Mouse (Mus musculus): ENCODE data around the gene Smpdl3a.
A peak's percentile ranks its signal among the peaks of the same experiment; 100 is the strongest.

The Smpdl3a gene

DNA sequence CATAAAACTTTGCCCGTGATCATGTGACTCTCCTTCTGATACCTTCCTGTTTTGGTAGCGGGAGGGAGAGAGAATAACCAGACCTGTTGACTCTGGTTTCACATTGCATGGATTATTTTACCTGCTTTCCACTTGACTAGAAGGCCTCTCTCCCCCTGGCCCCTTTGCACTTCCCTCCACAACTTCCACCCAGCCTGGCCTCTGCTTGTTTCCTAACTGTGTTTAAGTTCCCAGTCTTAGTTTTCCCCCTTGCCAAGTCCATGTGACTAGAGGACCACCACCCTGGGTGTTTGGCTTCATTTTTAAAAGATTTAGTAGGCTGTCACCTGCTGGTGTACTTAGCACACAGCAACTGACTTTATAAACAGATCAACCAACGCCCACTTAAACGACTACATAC, 1.9 kb downstream of the Smpdl3a start:
- H3K4me1 ChIP-seq (replicated peaks; ENCODE audit: low read depth, low read length), result peaks cover 10% of the 10 kb centered on the region
- TF ChIP-seq POU5F1 (IDR thresholded peaks at IDR 0.05; ENCODE audit: borderline replicate concordance, low read length), result no peak
- TF ChIP-seq CTCF (conservative IDR thresholded peaks at IDR 0.05; ENCODE audit: low read length), result peak; percentile 31

GRCm38 (mm10) chr10:57799486-57799885, 5.4 kb downstream of the Smpdl3a start:
- no peaks in the 10 kb centered on the region for H3K36me3 ChIP-seq (ENCODE audit: insufficient read depth, low read length)
- H3K4me3 ChIP-seq (replicated peaks; ENCODE audit: low read length), result no peak overlapping the region
- TF ChIP-seq NANOG (IDR thresholded peaks at IDR 0.05; ENCODE audit: borderline replicate concordance, low read length), result no peak
- no peak for TF ChIP-seq CTCF (conservative IDR thresholded peaks at IDR 0.05; ENCODE audit: low read length)
- no peak for TF ChIP-seq POU5F1 (IDR thresholded peaks at IDR 0.05; ENCODE audit: borderline replicate concordance, low read length)
- H3K27me3 ChIP-seq (ENCODE audit: insufficient read depth, low read length), result peaks cover 14% of the 10 kb centered on the region
- peaks cover 10% of the 10 kb centered on the region for H3K4me1 ChIP-seq (replicated peaks; ENCODE audit: low read depth, low read length)
- no peaks in the 10 kb centered on the region for H3K9me3 ChIP-seq (ENCODE audit: low read length)

More for the DNA sequence above, 1.9 kb downstream of the Smpdl3a start:
- H3K27me3 ChIP-seq (ENCODE audit: insufficient read depth, low read length), result peaks cover 22% of the 10 kb centered on the region
- no peak overlapping the region for H3K4me3 ChIP-seq (replicated peaks; ENCODE audit: low read length)
- no peaks in the 10 kb centered on the region for H3K36me3 ChIP-seq (ENCODE audit: insufficient read depth, low read length)
- 0 out of 2 replicates have a peak, but pooled peaks cover 5% of the 10 kb centered on the region for H3K9me3 ChIP-seq (ENCODE audit: low read length)

GRCm38 (mm10) chr10:57807754-57808153, 13.6 kb downstream of the Smpdl3a start:
- 0 out of 2 replicates have a peak, but pooled peaks cover 4% of the 10 kb centered on the region for H3K9me3 ChIP-seq (ENCODE audit: low read length)
- no peaks in the 10 kb centered on the region for H3K27me3 ChIP-seq (ENCODE audit: insufficient read depth, low read length)
- TF ChIP-seq CTCF (conservative IDR thresholded peaks at IDR 0.05; ENCODE audit: low read length), result no peak
- TF ChIP-seq NANOG (IDR thresholded peaks at IDR 0.05; ENCODE audit: borderline replicate concordance, low read length), result no peak
- no peak for TF ChIP-seq POU5F1 (IDR thresholded peaks at IDR 0.05; ENCODE audit: borderline replicate concordance, low read length)
- H3K36me3 ChIP-seq (ENCODE audit: insufficient read depth, low read length), result no peaks in the 10 kb centered on the region
- no peaks in the 10 kb centered on the region for H3K4me1 ChIP-seq (replicated peaks; ENCODE audit: low read depth, low read length)
- H3K4me3 ChIP-seq (replicated peaks; ENCODE audit: low read length), result no peak overlapping the region

DNA sequence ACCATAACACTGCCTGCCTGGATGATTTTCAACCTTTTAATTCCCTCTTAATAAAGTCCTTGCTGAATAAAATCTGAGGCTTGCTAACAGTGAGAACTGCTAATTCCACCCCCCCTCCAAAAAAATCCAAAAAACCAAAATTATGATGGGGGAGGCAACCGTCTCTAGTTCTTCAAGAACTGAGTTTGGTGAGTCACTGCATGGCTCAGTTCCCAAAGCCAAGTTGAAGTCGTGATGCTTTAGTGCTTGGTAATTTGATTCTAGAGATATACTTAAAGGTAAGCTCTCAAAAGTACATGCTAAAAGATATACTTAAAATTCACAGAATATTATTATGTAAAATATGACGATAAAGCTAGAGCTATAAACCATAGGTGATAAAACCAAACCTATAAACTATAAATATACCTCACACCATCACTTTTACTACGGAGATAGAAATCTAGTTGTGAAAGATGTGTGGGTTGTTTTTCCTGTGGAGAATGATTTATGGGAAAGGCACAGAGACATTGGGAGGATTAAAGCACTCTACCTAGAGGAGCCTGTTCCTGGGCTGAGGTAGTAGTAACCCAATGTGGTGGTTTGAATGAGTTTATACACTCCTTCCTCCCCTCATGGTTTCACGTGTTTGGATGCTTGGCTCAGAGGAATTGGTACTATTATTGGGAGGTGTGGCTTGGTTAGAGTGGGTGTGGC, 18.2 kb downstream of the Smpdl3a start:
- Histone ChIP-seq H3K27me3 (ENCODE audit: insufficient read depth, low read length) (no peaks in the 10 kb centered on the region), H3K9me3 (ENCODE audit: low read length) (no peaks in the 10 kb centered on the region), H3K4me1 (replicated peaks; ENCODE audit: low read depth, low read length) (no peaks in the 10 kb centered on the region), H3K4me3 (replicated peaks; ENCODE audit: low read length) (no peak overlapping the region), H3K36me3 (ENCODE audit: insufficient read depth, low read length) (no peaks in the 10 kb centered on the region)
- TF ChIP-seq NANOG (IDR thresholded peaks at IDR 0.05; ENCODE audit: borderline replicate concordance, low read length) (no peak), CTCF (conservative IDR thresholded peaks at IDR 0.05; ENCODE audit: low read length) (no peak), POU5F1 (IDR thresholded peaks at IDR 0.05; ENCODE audit: borderline replicate concordance, low read length) (no peak)

DNA sequence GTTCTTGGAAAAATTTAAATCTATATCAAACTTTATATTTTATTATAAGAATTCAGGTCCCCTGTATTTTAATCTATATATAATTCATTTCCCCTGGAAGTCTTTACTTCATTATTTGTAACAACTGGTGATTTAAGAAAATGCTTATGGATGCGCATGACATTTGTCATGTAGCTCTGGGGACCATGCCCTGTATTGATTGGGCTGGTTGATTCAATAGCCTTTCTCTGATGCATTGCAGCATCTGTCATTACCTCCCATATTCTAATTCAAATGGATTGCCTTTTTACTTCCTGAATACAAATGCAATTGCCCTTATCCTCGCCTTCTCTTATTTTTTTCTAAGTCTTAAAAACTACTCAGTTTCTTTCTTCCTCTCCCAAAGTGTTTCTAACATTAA, 20.2 kb downstream of the Smpdl3a start:
- TF ChIP-seq CTCF (conservative IDR thresholded peaks at IDR 0.05; ENCODE audit: low read length), result no peak
- TF ChIP-seq POU5F1 (IDR thresholded peaks at IDR 0.05; ENCODE audit: borderline replicate concordance, low read length), result no peak
- TF ChIP-seq NANOG (IDR thresholded peaks at IDR 0.05; ENCODE audit: borderline replicate concordance, low read length), result no peak
- Histone ChIP-seq H3K36me3 (ENCODE audit: insufficient read depth, low read length) (no peaks in the 10 kb centered on the region), H3K4me3 (replicated peaks; ENCODE audit: low read length) (no peak overlapping the region), H3K9me3 (ENCODE audit: low read length) (no peaks in the 10 kb centered on the region), H3K4me1 (replicated peaks; ENCODE audit: low read depth, low read length) (no peaks in the 10 kb centered on the region), H3K27me3 (ENCODE audit: insufficient read depth, low read length) (no peaks in the 10 kb centered on the region)

DNA sequence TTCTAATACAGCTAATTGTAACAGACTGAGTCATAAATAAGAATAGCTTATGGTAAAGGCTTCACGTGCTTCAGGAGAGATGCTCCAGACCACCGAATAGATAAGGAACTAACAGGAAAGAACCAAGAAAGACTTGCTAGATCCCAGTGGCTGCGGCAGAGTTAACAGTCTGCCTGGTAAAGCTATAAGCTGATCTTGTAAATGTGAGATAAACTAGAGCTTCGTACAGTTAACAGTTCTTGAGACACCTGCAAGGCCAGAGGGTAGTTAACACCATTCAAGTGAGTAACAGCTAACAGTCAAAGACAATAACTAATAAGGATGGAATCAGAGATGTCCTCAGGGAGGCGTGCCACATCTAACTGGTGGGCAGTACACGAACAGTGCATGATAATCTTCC, 21.7 kb downstream of the Smpdl3a start:
- Histone ChIP-seq H3K36me3 (ENCODE audit: insufficient read depth, low read length) (no peaks in the 10 kb centered on the region), H3K9me3 (ENCODE audit: low read length) (no peaks in the 10 kb centered on the region), H3K4me1 (replicated peaks; ENCODE audit: low read depth, low read length) (no peaks in the 10 kb centered on the region), H3K4me3 (replicated peaks; ENCODE audit: low read length) (no peak overlapping the region), H3K27me3 (ENCODE audit: insufficient read depth, low read length) (no peaks in the 10 kb centered on the region)
- TF ChIP-seq NANOG (IDR thresholded peaks at IDR 0.05; ENCODE audit: borderline replicate concordance, low read length), result no peak
- no peak for TF ChIP-seq POU5F1 (IDR thresholded peaks at IDR 0.05; ENCODE audit: borderline replicate concordance, low read length)
- no peak for TF ChIP-seq CTCF (conservative IDR thresholded peaks at IDR 0.05; ENCODE audit: low read length)

- H3K36me3 ChIP-seq (ENCODE audit: insufficient read depth, low read length), result no peaks in the 10 kb centered on the region
- H3K27me3 ChIP-seq (ENCODE audit: insufficient read depth, low read length), result no peaks in the 10 kb centered on the region
- no peak overlapping the region for H3K4me3 ChIP-seq (replicated peaks; ENCODE audit: low read length)
- H3K4me1 ChIP-seq (replicated peaks; ENCODE audit: low read depth, low read length), result no peaks in the 10 kb centered on the region
- TF ChIP-seq POU5F1 (IDR thresholded peaks at IDR 0.05; ENCODE audit: borderline replicate concordance, low read length) (no peak), NANOG (IDR thresholded peaks at IDR 0.05; ENCODE audit: borderline replicate concordance, low read length) (no peak), CTCF (conservative IDR thresholded peaks at IDR 0.05; ENCODE audit: low read length) (no peak)
- no peaks in the 10 kb centered on the region for H3K9me3 ChIP-seq (ENCODE audit: low read length)
Observed at GRCm38 (mm10) chr10:57819209-57819608, 25.1 kb downstream of the Smpdl3a start.

GRCm38 (mm10) chr10:57822473-57822872, 28.3 kb downstream of the Smpdl3a start:
- no peak for TF ChIP-seq CTCF (conservative IDR thresholded peaks at IDR 0.05; ENCODE audit: low read length)
- TF ChIP-seq NANOG (IDR thresholded peaks at IDR 0.05; ENCODE audit: borderline replicate concordance, low read length), result no peak
- no peak for TF ChIP-seq POU5F1 (IDR thresholded peaks at IDR 0.05; ENCODE audit: borderline replicate concordance, low read length)
- no peaks in the 10 kb centered on the region for H3K4me1 ChIP-seq (replicated peaks; ENCODE audit: low read depth, low read length)

GRCm38 (mm10) chr10:57828649-57829048, 34.5 kb downstream of the Smpdl3a start:
- H3K36me3 ChIP-seq (ENCODE audit: insufficient read depth, low read length), result no peaks in the 10 kb centered on the region
- H3K27me3 ChIP-seq (ENCODE audit: insufficient read depth, low read length), result no peaks in the 10 kb centered on the region
- H3K4me1 ChIP-seq (replicated peaks; ENCODE audit: low read depth, low read length), result no peaks in the 10 kb centered on the region
- H3K4me3 ChIP-seq (replicated peaks; ENCODE audit: low read length), result no peak overlapping the region
- H3K9me3 ChIP-seq (ENCODE audit: low read length), result no peaks in the 10 kb centered on the region
- TF ChIP-seq POU5F1 (IDR thresholded peaks at IDR 0.05; ENCODE audit: borderline replicate concordance, low read length) (no peak), CTCF (conservative IDR thresholded peaks at IDR 0.05; ENCODE audit: low read length) (no peak), NANOG (IDR thresholded peaks at IDR 0.05; ENCODE audit: borderline replicate concordance, low read length) (no peak)

More at GRCm38 (mm10) chr10:57822473-57822872, 28.3 kb downstream of the Smpdl3a start:
- no peaks in the 10 kb centered on the region for H3K9me3 ChIP-seq (ENCODE audit: low read length)
- no peak overlapping the region for H3K4me3 ChIP-seq (replicated peaks; ENCODE audit: low read length)
- H3K36me3 ChIP-seq (ENCODE audit: insufficient read depth, low read length), result no peaks in the 10 kb centered on the region
- H3K27me3 ChIP-seq (ENCODE audit: insufficient read depth, low read length), result no peaks in the 10 kb centered on the region
